Mouse (Mus musculus): Measurements from ENCODE around the gene Plek. TPM values are rescaled to one million over a fixed set of nuclear protein-coding genes. Genes with fewer than 3 reads are reported as not detected.
"Not testable (repeated sequence)": the region's sequence is repeated elsewhere in the genome, so short reads cannot be mapped to it uniquely, and the experiment has no call there.

The Plek gene
- polyA plus RNA-seq, 1 experiment from 2014 or later: 4.2 TPM

DNA sequence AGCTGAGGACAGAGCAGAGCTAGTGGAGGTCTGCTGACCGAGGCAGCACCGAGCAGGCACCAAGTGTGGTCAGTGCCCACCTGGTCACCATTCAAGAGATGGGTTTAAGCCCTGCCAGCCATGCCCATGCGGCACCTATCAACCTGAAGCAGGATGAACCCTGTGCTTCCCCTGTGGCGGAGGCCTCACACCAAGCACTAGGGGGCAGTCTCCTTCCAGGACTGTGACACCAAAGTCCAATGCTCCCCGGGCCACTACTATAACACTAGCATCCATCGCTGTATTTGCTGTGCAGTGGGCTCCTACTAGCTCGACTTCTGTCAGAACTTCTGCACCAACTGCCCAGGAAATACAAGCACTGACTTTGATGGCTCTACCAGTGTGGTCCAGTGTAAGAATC, 32.9 kb downstream of the Plek start:
- 83% methylated on average over 7 of the region's 7 CpGs for WGBS
- Histone ChIP-seq H3K4me1 (no peaks in the 10 kb centered on the region), H3K27me3 (no peaks in the 10 kb centered on the region), H3K9me3 (no peaks in the 10 kb centered on the region), H3K4me3 (no peak overlapping the region), H3K4me2 (no peak overlapping the region), H3K9ac (no peak overlapping the region), H3K36me3 (no peaks in the 10 kb centered on the region), H3K27ac (no peak overlapping the region)
- ATAC-seq (ENCODE audit: borderline replicate concordance, extremely low read depth, low FRiP score, low TSS enrichment): no peak

DNA sequence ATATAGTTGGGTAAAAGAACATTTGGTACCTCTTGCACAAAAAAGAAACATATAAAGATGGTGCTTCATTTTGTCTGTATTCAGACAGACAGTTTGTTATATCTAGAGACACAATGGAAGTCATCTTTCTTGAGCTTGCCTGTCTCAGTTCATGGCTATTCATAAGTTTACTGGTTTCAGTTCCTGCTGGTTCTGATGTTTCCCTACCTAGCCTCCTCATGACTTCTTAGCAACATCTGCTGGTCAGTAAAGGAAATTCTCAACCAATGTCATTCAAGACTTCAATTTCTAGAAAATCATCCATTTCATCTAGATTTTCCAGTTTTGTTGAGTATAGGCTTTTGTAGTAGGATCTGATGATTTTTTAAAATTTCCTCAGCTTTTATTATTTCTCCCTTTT, 39.2 kb downstream of the Plek start:
- no peak overlapping the region for H3K4me2 ChIP-seq
- H3K27ac ChIP-seq: no peak overlapping the region
- H3K9ac ChIP-seq: no peak overlapping the region
- no peaks in the 10 kb centered on the region for H3K9me3 ChIP-seq
- H3K4me3 ChIP-seq: no peak overlapping the region
- H3K27me3 ChIP-seq: no peaks in the 10 kb centered on the region
- ATAC-seq (ENCODE audit: borderline replicate concordance, extremely low read depth, low FRiP score, low TSS enrichment): no peak
- no peaks in the 10 kb centered on the region for H3K36me3 ChIP-seq
- H3K4me1 ChIP-seq: no peaks in the 10 kb centered on the region

DNA sequence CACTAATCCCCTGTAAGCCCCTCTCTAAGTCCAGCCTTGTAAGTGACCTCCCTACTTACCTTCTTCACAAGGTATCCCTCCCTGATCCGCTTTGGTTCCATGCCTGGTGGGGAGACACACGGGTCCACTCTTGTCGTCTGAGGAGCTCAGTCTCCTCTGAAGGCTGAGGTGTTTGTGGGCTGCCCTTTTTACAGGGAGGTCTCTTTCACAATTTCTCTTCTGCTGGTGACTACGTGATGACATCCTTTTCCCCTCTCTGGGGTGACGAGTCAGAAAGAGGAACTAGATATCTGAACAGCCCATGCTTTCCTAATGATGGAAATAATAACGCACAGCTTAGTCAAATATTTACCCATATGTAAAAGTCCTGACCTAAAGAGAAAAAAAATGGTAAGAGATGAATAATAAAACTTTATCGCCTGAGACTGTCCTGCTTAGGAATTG, 43.7 kb downstream of the Plek start:
- H3K27me3 ChIP-seq: no peaks in the 10 kb centered on the region
- WGBS: 45% methylated on average over 7 of the region's 7 CpGs
- no peak overlapping the region for H3K27ac ChIP-seq
- ATAC-seq (ENCODE audit: borderline replicate concordance, extremely low read depth, low FRiP score, low TSS enrichment): no peak
- H3K4me2 ChIP-seq: no peak overlapping the region
- no peaks in the 10 kb centered on the region for H3K9me3 ChIP-seq
- no peak overlapping the region for H3K9ac ChIP-seq
- H3K4me1 ChIP-seq: no peaks in the 10 kb centered on the region
- no peak overlapping the region for H3K4me3 ChIP-seq
- no peaks in the 10 kb centered on the region for H3K36me3 ChIP-seq

DNA sequence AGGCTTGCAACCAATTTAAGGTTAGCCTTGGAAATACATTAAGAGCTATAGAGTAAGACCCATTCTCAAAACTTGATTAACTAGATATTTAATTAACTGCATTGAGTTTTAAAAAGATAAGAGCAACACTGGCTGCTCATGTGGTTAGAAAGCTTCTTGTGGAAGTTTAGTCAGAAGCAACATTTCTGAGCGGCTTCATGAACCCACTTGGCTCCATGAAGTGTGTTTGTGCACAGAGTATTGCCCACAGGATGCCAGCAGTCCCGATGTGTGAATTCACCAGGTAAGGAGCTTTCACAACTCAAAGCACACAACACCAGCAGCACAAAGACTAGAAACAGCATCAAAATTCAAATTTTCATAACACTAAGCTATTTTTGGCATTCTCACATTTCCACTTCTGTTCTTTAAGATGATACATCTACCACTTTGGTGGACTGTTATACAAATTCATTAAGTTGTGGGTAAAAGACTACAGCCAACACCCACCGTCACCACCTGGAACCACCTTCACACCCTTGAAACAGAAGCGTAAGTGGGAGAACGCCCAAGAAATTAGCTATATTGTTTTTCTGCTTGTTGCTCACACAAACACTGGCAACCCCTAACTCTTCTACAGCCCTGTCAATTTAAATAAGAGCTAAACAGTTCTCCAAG, 44.5 kb downstream of the Plek start:
- Histone ChIP-seq H3K4me3 (no peak overlapping the region), H3K27me3 (no peaks in the 10 kb centered on the region), H3K9me3 (no peaks in the 10 kb centered on the region), H3K27ac (no peak overlapping the region), H3K4me1 (no peaks in the 10 kb centered on the region), H3K4me2 (no peak overlapping the region), H3K9ac (no peak overlapping the region), H3K36me3 (no peaks in the 10 kb centered on the region)
- 77% methylated on average over 5 of the region's 5 CpGs for WGBS
- no peak for ATAC-seq (ENCODE audit: borderline replicate concordance, extremely low read depth, low FRiP score, low TSS enrichment)

DNA sequence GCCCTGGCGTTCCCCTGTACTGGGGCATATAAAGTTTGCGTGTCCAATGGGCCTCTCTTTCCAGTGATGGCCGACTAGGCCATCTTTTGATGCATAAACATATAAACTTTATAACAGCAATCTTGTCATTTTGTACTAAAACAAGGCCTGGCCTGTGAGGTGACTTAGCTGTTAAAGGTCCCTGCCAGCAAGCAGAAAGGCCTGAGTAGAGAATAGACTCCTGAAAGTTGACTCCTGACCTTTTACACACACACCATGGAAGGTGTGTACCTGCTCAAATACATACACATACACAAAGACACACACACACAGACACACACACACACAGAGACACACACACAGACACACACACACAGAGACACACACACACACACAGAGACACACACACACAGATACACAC, 45.7 kb downstream of the Plek start:
- not testable (repeated sequence) for H3K4me2 ChIP-seq; H3K4me3 ChIP-seq; H3K4me1 ChIP-seq; H3K27me3 ChIP-seq; H3K9me3 ChIP-seq; H3K27ac ChIP-seq; H3K36me3 ChIP-seq; H3K9ac ChIP-seq; ATAC-seq (ENCODE audit: borderline replicate concordance, extremely low read depth, low FRiP score, low TSS enrichment)
- WGBS: 74% methylated on average over 3 of the region's 3 CpGs

DNA sequence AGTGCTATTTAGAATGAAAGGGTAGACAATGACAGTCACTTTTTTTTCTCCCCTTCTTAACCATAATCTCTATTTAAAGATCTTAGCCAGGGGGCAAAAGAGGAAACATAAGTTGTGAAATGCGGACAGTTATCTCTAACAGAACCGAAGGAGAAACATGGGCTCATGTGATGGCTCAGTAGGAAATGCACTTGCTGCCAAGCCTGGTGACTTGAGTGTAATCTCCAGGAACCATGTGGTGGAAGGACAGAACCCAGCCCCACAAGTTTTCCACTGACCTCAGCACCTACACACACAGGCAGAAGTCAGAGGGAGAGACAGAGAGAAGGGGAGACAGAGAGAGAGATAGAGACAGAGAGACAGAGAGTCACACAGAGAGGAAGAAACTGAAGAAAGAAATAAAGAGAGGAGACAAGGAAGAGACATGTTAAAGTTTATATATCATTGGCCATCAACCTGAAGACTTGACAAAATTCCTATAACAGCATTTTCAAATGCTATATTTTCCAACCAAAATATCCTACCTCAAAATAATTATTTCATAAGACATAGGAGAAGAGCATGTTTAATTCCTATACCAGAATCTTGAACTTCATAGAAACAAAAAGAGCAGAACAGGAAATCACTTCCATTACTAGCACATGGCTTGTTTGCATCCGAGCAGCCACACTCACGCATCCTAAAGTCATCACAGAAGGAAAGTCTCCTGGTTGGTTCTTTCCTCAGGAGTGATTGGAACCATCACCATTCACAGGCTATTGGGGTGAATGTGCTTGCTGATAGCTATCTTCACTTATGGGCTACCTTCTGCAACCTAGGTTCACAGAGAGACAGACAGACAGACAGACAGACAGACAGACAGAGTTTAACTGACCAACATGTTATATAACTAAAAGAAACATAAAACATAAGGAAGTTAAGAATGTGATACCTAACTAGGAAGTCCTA, 47.0 kb downstream of the Plek start:
- no peaks in the 10 kb centered on the region for H3K9me3 ChIP-seq
- H3K9ac ChIP-seq: no peak overlapping the region
- no peaks in the 10 kb centered on the region for H3K36me3 ChIP-seq
- no peak overlapping the region for H3K4me2 ChIP-seq
- H3K4me1 ChIP-seq: no peaks in the 10 kb centered on the region
- no peaks in the 10 kb centered on the region for H3K27me3 ChIP-seq
- 65% methylated on average over 4 of the region's 4 CpGs for WGBS
- H3K27ac ChIP-seq: no peak overlapping the region
- ATAC-seq (ENCODE audit: borderline replicate concordance, extremely low read depth, low FRiP score, low TSS enrichment): no peak
- H3K4me3 ChIP-seq: no peak overlapping the region

DNA sequence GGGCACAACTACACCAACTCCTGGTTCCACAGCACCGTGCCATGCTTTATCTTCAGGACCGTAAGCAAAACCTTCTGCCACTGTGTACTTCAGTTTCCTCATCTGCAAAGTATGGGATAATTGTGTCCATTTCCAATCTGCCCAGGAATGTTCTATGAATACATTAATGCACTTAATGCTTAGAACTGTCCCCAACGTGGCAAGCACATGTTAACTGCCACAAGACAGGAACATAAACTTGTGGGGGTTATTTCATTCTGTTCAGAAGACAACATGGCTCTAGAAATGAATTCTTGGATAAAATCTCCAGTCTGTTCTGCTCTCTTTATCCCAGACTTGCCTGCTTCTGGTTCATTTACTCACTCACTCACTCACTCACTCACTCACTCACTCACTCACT, 48.4 kb downstream of the Plek start:
- Histone ChIP-seq H3K9me3 (no peaks in the 10 kb centered on the region), H3K4me2 (no peak overlapping the region), H3K27me3 (no peaks in the 10 kb centered on the region), H3K4me1 (no peaks in the 10 kb centered on the region), H3K36me3 (no peaks in the 10 kb centered on the region), H3K27ac (no peak overlapping the region), H3K9ac (no peak overlapping the region), H3K4me3 (no peak overlapping the region)
- WGBS: 77% methylated on average over 3 of the region's 3 CpGs
- ATAC-seq (ENCODE audit: borderline replicate concordance, extremely low read depth, low FRiP score, low TSS enrichment): no peak

DNA sequence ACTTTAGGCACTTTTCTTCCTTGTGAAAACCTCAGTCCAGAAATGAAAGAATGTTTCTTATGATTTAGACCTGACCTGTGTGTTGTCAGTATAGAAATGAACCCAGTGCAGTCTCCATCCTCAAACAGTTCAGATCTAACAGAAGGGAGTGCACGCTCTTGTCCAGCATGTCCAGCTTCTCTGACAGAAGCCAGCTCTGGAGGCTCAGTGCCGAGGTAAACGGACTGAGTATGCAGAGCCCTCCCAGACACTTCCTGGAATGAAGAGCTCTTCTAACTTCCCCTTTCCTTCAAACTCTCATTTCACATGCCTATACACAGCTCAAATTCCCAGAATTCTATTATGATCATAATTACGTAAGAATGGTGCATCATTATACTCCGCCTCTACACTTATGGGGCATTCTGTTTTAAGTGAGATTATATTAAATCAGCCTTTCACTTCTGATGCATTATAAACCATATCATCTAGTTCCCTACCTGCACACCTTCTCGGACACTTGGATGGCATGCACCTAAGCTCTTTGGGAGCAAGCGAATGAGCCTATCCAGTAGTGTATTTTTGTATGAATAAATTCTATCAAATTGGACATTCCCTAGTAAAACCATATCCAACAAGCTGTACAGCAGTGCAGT, 49.3 kb downstream of the Plek start:
- Histone ChIP-seq H3K27me3 (no peaks in the 10 kb centered on the region), H3K27ac (no peak overlapping the region), H3K4me2 (no peak overlapping the region), H3K9me3 (no peaks in the 10 kb centered on the region), H3K36me3 (no peaks in the 10 kb centered on the region), H3K4me3 (no peak overlapping the region), H3K9ac (no peak overlapping the region), H3K4me1 (no peaks in the 10 kb centered on the region)
- ATAC-seq (ENCODE audit: borderline replicate concordance, extremely low read depth, low FRiP score, low TSS enrichment): no peak
- 71% methylated on average over 7 of the region's 7 CpGs for WGBS

DNA sequence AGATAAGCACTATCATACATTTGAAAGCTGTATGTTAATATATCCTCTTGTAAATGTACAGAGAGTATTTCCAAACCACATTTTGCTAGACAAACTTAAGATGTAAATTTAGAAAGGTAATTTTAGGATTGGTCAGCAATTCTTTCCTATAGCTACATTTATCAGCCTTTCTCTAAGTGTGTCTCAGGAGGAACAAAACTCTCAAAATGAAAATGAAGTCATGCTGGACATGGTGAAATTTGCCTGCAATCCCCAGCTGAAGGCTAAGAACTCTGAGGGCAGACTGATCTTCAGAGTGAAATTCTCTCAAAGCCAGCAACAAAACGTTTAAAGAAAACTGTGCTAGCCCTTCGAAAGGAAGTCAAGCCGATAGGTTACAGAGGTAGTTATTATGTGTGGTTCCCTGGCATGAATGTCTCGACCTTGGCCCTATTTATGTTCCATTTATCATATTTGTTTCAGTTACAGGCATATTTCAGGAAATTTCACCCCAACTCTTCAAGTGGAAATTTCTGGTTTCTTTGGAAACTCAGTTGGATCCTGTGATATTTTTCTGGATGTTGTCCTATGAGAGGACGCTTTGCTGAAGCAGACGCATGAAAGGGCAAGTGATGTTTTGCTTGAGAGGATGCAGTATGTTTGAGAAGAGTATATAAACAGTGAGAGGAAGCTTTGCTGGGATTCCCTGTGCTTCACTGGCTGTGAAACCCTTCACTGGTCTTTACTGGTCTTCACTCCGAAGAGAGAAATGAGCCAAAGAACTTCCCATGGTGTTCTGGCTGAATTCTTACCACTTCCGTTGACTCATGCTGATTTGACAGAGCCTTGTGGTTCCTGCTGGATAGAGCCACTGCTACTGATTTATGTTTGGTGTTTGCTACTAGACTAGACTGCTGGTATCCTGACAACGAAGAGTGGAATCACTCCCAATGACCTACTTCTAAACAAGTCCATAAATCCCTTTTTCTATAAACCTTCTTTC, 51.5 kb downstream of the Plek start:
- Histone ChIP-seq H3K4me1 (no peaks in the 10 kb centered on the region), H3K36me3 (no peaks in the 10 kb centered on the region), H3K27ac (no peak overlapping the region), H3K27me3 (no peaks in the 10 kb centered on the region), H3K4me3 (no peak overlapping the region), H3K9me3 (no peaks in the 10 kb centered on the region), H3K4me2 (no peak overlapping the region), H3K9ac (no peak overlapping the region)
- no peak for ATAC-seq (ENCODE audit: borderline replicate concordance, extremely low read depth, low FRiP score, low TSS enrichment)
- WGBS: 67% methylated on average over 9 of the region's 9 CpGs

DNA sequence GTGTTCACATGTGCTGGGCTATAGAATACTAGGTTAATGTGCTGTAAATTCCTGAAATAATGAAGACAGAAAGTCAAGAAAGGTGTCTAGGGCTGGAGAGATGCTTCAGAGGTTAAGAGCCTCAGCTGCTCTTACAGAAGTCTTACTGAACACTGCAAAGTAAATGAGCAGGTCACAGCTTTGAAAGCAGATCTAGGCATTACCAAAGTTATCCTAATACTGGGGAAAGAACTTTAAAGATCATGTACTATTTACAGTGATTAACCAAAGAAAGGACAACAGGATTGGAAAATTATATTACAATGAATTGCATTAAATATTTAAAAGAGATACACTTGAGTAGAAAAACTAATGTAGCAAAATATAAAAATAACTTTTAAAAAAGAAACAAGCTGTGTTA, 52.2 kb downstream of the Plek start:
- H3K27ac ChIP-seq: no peak overlapping the region
- no peak overlapping the region for H3K4me3 ChIP-seq
- ATAC-seq (ENCODE audit: borderline replicate concordance, extremely low read depth, low FRiP score, low TSS enrichment): no peak
- no peaks in the 10 kb centered on the region for H3K9me3 ChIP-seq
- H3K9ac ChIP-seq: no peak overlapping the region
- no peaks in the 10 kb centered on the region for H3K4me1 ChIP-seq
- no peak overlapping the region for H3K4me2 ChIP-seq
- no peaks in the 10 kb centered on the region for H3K27me3 ChIP-seq
- H3K36me3 ChIP-seq: no peaks in the 10 kb centered on the region

DNA sequence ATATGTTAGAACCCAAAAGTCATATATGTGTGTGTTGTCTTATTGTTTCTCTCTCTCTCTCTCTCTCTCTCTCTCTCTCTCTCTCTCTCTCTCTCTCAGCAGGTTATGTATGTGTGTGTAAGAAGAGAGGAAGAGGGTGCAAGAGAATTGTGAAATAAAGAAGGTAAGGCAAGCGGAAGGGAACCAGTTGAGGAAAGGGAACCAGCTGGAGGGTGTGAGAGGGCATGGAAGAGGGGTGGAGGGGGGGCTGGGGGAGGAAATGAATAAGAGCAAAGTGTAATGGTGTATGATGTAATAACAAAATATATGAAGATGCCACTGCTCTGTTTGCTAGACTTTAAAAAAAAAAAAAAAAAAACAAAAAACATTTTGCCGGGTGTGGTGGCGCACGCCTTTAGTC, 52.8 kb downstream of the Plek start:
- ATAC-seq (ENCODE audit: borderline replicate concordance, extremely low read depth, low FRiP score, low TSS enrichment): no peak
- no peak overlapping the region for H3K4me2 ChIP-seq
- no peaks in the 10 kb centered on the region for H3K27me3 ChIP-seq
- WGBS: 75% methylated on average over 4 of the region's 4 CpGs
- no peak overlapping the region for H3K27ac ChIP-seq
- no peak overlapping the region for H3K4me3 ChIP-seq
- H3K4me1 ChIP-seq: no peaks in the 10 kb centered on the region
- H3K36me3 ChIP-seq: no peaks in the 10 kb centered on the region
- H3K9me3 ChIP-seq: no peaks in the 10 kb centered on the region
- no peak overlapping the region for H3K9ac ChIP-seq

Data from lung, embryonic 15.5 days (tissue).